Mouse (Mus musculus) cortical plate, adult 2 months (tissue): ENCODE results near the gene Fbln2.

ENCODE experiments used
- CTCF ChIP-seq: fragments of 200-500 bp; IDR thresholded peaks from 2 replicates; pipeline ENCODE4 v1.5.1; 2011; ENCODE audit warnings: mild to moderate bottlenecking, control low read depth, low read length; ENCODE audit not compliant: insufficient read depth; ENCODE audit errors: extremely low read depth
- POLR2A ChIP-seq: fragments of 200-500 bp; IDR thresholded peaks from 2 replicates; pipeline ENCODE4 v1.6.1; 2011; ENCODE audit warnings: mild to moderate bottlenecking, low read length, control low read depth; ENCODE audit not compliant: insufficient read depth; ENCODE audit errors: extremely low read depth

- TF ChIP-seq POLR2A (no peak), CTCF (no peak)
Observed at GRCm38 (mm10) chr6:91307972-91308371, 95.7 kb downstream of the Fbln2 start.
